ENCODE assay signal across 23 mouse cellular contexts in the genomic region with DNA sequence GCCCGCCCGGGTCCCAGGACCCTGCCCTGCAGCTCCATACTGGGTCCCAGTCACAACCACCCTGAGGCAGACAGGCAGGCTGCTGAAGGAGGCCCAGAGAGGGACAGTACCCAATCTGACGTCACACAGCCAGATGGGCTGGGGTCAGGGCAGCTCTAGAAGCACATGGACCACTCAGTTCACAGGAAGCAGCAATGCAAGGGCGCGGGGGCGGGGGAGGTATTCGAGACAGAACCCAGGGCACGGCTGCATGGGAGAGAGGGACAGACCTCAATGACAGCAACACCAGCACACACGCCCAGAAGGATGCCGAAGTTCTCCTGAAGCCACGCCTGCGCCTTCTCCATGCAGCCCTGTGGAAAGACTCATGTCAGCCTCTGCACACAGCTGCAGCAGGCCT. TPM values are rescaled to one million over a fixed set of nuclear protein-coding genes. Genes with fewer than 3 reads are reported as not detected.
DNase-seq lines count a peak whose midpoint lies in the region; ATAC-seq lines count a peak whose summit lies in the region.
"Had no signal": no experiment of that assay in that cellular context is flagged by ENCODE, and none has a peak within 500 bp of the region (broad histone marks: within the 10 kb centered on the region; RNA-seq: fewer than 3 reads in every experiment).

No protein-coding gene starts in this region.

- H3K4me3 ChIP-seq in kidney, embryonic 14.5 days (ENCODE audit: low read length) = no peak overlapping the region
- no peak overlapping the region for H3K4me3 ChIP-seq in limb, embryonic 10.5 days
- H3K4me3 ChIP-seq in forebrain, embryonic 16.5 days (replicated peaks; ENCODE audit: low read length) = no peak overlapping the region
- no peak overlapping the region for H3K4me3 ChIP-seq in hindbrain, embryonic 12.5 days
- H3K4me3 ChIP-seq: heart, adult 2 months; heart, embryonic 13.5 days; intestine, embryonic 15.5 days; kidney, embryonic 15.5 days; left cerebral cortex, adult 2 months; limb, embryonic 13.5 days; liver, embryonic 13.5 days; neural tube, embryonic 12.5 days had no signal

- H3K27ac ChIP-seq in kidney, embryonic 14.5 days (ENCODE audit: low read depth, low read length) = no peak overlapping the region
- peak overlapping the region; percentile 64; the same call in 1 of the 2 replicates for H3K27ac ChIP-seq in limb, embryonic 10.5 days
- no peak overlapping the region for H3K27ac ChIP-seq in forebrain, embryonic 16.5 days (ENCODE audit: low read length)
- H3K27ac ChIP-seq in hindbrain, embryonic 12.5 days = no peak overlapping the region
- H3K27ac ChIP-seq: heart, adult 2 months; heart, embryonic 13.5 days; intestine, embryonic 15.5 days; kidney, embryonic 15.5 days; left cerebral cortex, adult 2 months; limb, embryonic 13.5 days; liver, embryonic 13.5 days; neural tube, embryonic 12.5 days had no signal

- H3K4me2 ChIP-seq in kidney, embryonic 14.5 days (replicated peaks; ENCODE audit: low read depth, low read length) = no peak overlapping the region
- no peak overlapping the region for H3K4me2 ChIP-seq in forebrain, embryonic 16.5 days (ENCODE audit: low read length)
- no peak overlapping the region for H3K4me2 ChIP-seq in hindbrain, embryonic 12.5 days (replicated peaks)
- H3K4me2 ChIP-seq: heart, embryonic 13.5 days; intestine, embryonic 15.5 days; kidney, embryonic 15.5 days; limb, embryonic 13.5 days; liver, embryonic 13.5 days; neural tube, embryonic 12.5 days had no signal

- H3K27me3 ChIP-seq in kidney, embryonic 14.5 days (ENCODE audit: control insufficient read depth, insufficient read depth, low read length) = no peaks in the 10 kb centered on the region; the same call in 1 of the 2 replicates
- H3K27me3 ChIP-seq in limb, embryonic 10.5 days (ENCODE audit: low read depth, poor library complexity, severe bottlenecking) = peaks cover 18% of the 10 kb centered on the region; the same call in 1 of the 2 replicates
- H3K27me3 ChIP-seq in forebrain, embryonic 16.5 days (replicated peaks; ENCODE audit: control insufficient read depth, insufficient read depth, low read length) = no peaks in the 10 kb centered on the region
- H3K27me3 ChIP-seq in hindbrain, embryonic 12.5 days = peaks cover 6% of the 10 kb centered on the region; the same call in 1 of the 2 replicates
- H3K27me3 ChIP-seq: intestine, embryonic 15.5 days; liver, embryonic 13.5 days had no signal

- H3K36me3 ChIP-seq in kidney, embryonic 14.5 days (ENCODE audit: control insufficient read depth, insufficient read depth, low read length) = no peaks in the 10 kb centered on the region
- H3K36me3 ChIP-seq in limb, embryonic 10.5 days = no peaks in the 10 kb centered on the region
- H3K36me3 ChIP-seq in forebrain, embryonic 16.5 days (ENCODE audit: control insufficient read depth, insufficient read depth) = no peaks in the 10 kb centered on the region
- no peaks in the 10 kb centered on the region for H3K36me3 ChIP-seq in hindbrain, embryonic 12.5 days
- H3K36me3 ChIP-seq: heart, embryonic 13.5 days; intestine, embryonic 15.5 days; kidney, embryonic 15.5 days; limb, embryonic 13.5 days; neural tube, embryonic 12.5 days had no signal

- ATAC-seq in kidney, embryonic 14.5 days (ENCODE audit: low FRiP score, low TSS enrichment) = no peak
- no peak for ATAC-seq in forebrain, embryonic 16.5 days
- no peak for ATAC-seq in hindbrain, embryonic 12.5 days (ENCODE audit: low FRiP score)
- ATAC-seq: intestine, embryonic 15.5 days had no signal

- DNase-seq in kidney, postnatal 14 days = no peak
- DNase-seq in thymus, postnatal 4 days = peak; percentile 24
- DNase-seq in thymus, postnatal 14 days = no peak
- DNase-seq in limb, embryonic 10.5 days (ENCODE audit: low spot score) = no peak
- DNase-seq: adrenal gland, postnatal 25 days; cerebellum, adult 9-10 months; gastrocnemius, postnatal 36 days; heart, adult 2 months; heart, postnatal 14 days; liver, embryonic 13.5 days; lung, adult 2 months; midbrain, embryonic 14.5 days; retina, postnatal 1 day; right cerebral cortex, postnatal 25 days had no signal

- no peaks in the 10 kb centered on the region for H3K9me3 ChIP-seq in kidney, embryonic 14.5 days (ENCODE audit: control insufficient read depth, low read length)
- no peaks in the 10 kb centered on the region for H3K9me3 ChIP-seq in limb, embryonic 10.5 days (replicated peaks)
- no peaks in the 10 kb centered on the region for H3K9me3 ChIP-seq in forebrain, embryonic 16.5 days (ENCODE audit: control insufficient read depth, low read length)
- no peaks in the 10 kb centered on the region for H3K9me3 ChIP-seq in hindbrain, embryonic 12.5 days (replicated peaks)
- H3K9me3 ChIP-seq: heart, embryonic 13.5 days; intestine, embryonic 15.5 days; kidney, embryonic 15.5 days; limb, embryonic 13.5 days; liver, embryonic 13.5 days; neural tube, embryonic 12.5 days had no signal

- H3K9ac ChIP-seq in kidney, embryonic 14.5 days (ENCODE audit: low read depth, low read length) = 0 out of 2 replicates have a peak overlapping the region, but pooled peaks have one; percentile 1
- H3K9ac ChIP-seq in forebrain, embryonic 16.5 days (replicated peaks; ENCODE audit: low read depth, low read length) = no peak overlapping the region
- H3K9ac ChIP-seq in hindbrain, embryonic 12.5 days = no peak overlapping the region
- H3K9ac ChIP-seq: heart, embryonic 13.5 days; intestine, embryonic 15.5 days; kidney, embryonic 15.5 days; limb, embryonic 13.5 days; liver, embryonic 13.5 days; neural tube, embryonic 12.5 days had no signal

- H3K4me1 ChIP-seq in kidney, embryonic 14.5 days (ENCODE audit: control insufficient read depth, insufficient read depth, low read length) = 0 out of 2 replicates have a peak, but pooled peaks cover 3% of the 10 kb centered on the region
- H3K4me1 ChIP-seq in limb, embryonic 10.5 days = peaks cover 24% of the 10 kb centered on the region
- H3K4me1 ChIP-seq in forebrain, embryonic 16.5 days (replicated peaks; ENCODE audit: control insufficient read depth, insufficient read depth, low read length) = no peaks in the 10 kb centered on the region
- H3K4me1 ChIP-seq in hindbrain, embryonic 12.5 days = no peaks in the 10 kb centered on the region
- H3K4me1 ChIP-seq: intestine, embryonic 15.5 days; neural tube, embryonic 12.5 days had no signal

- WGBS in kidney, embryonic 14.5 days = 79% methylated on average over 12 of the region's 12 CpGs
- WGBS in limb, embryonic 10.5 days = 78% methylated on average over 12 of the region's 12 CpGs
- 86% methylated on average over 12 of the region's 12 CpGs for WGBS in forebrain, embryonic 16.5 days
- WGBS in hindbrain, embryonic 12.5 days = 84% methylated on average over 12 of the region's 12 CpGs

RNA-seq across cellular contexts. Expression of gene Cd82, which starts 43.0 kb away (rescaled TPM):
- polyA plus RNA-seq in kidney, embryonic 14.5 days (2014; fragmentation: Nextera tagmentation; extraction: Ambion mirVana) = 17.4 and 27.4 TPM in 2 replicates
- polyA plus RNA-seq in limb, embryonic 10.5 days (2016; fragmentation: Nextera tagmentation; extraction: Ambion mirVana) = 4.1 and 7.2 TPM in 2 replicates
- 18.3 and 22.1 TPM in 2 replicates for polyA plus RNA-seq in forebrain, embryonic 16.5 days (2015; fragmentation: Nextera tagmentation; extraction: Ambion mirVana)
- polyA plus RNA-seq in hindbrain, embryonic 12.5 days (2016; fragmentation: Nextera tagmentation; extraction: Ambion mirVana) = 13.2 and 15.4 TPM in 2 replicates
